Mouse (Mus musculus): ENCODE results near the gene Rbm48.

DNA sequence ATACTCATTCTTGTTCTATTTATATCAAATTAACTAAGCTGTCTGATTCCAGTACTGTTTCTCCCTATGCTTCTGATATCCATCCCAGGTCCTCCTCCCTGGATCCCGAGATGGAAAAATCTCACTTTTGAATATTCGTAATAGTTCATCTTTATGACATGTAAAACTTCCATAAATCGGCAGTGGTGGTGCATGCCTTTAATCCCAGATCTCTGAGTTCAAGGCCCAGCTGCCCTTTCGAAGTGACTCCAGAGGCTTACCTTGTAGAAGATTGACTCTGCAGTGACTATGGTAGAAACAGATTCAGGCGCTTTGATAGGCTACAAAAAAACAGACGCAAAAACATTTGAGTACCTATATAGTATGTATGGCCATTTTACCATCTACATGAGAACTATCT is 48.2 kb upstream of the Rbm48 start:
- no peak for TF ChIP-seq POLR2A (IDR thresholded peaks at IDR 0.05; ENCODE audit: insufficient read length, low read depth)
- TF ChIP-seq MYOD1 (IDR thresholded peaks at IDR 0.05; ENCODE audit: control insufficient read depth in 1 of 3, insufficient read length in 2 of 3, low read depth in 2 of 3): no peak
- TF ChIP-seq MAX (IDR thresholded peaks at IDR 0.05; ENCODE audit: low read depth): no peak
- no peak for TF ChIP-seq MYOG (IDR thresholded peaks at IDR 0.05; ENCODE audit: control insufficient read depth in 1 of 3, insufficient read depth in 1 of 3, insufficient read length in 2 of 3, low read depth in 2 of 3)
- TF ChIP-seq E2F4 (IDR thresholded peaks at IDR 0.05; ENCODE audit: insufficient read depth): no peak
- no peak for TF ChIP-seq SRF (IDR thresholded peaks at IDR 0.05; ENCODE audit: control insufficient read depth, insufficient read length, low read depth)
- TF ChIP-seq POLR2AphosphoS2 (IDR thresholded peaks at IDR 0.05; ENCODE audit: insufficient read length, low read depth): no peak
- no peak for TF ChIP-seq CEBPB (IDR thresholded peaks at IDR 0.05; ENCODE audit: insufficient read depth, poor library complexity, severe bottlenecking)
- no peak for TF ChIP-seq TCF12 (IDR thresholded peaks at IDR 0.05; ENCODE audit: insufficient read depth, poor library complexity, severe bottlenecking)
